Mouse (Mus musculus) forelimb bud, embryonic 11.5 days (tissue): Measurements from ENCODE around the gene Kank2.
A peak's percentile ranks its signal among the peaks of the same experiment; 100 is the strongest.
"Not testable (repeated sequence)": the region's sequence is repeated elsewhere in the genome, so short reads cannot be mapped to it uniquely, and the experiment has no call there.

Source experiments
- DNase-seq: peaks from one replicate; pipeline ENCODE4 v3.0.0-alpha.2; 2012; ENCODE audit warnings: low read depth, low spot score

The Kank2 gene

GRCm38 (mm10) chr9:21784517-21785307 is 13.8 kb downstream of the Kank2 start:
- DNase-seq = no peak

DNA sequence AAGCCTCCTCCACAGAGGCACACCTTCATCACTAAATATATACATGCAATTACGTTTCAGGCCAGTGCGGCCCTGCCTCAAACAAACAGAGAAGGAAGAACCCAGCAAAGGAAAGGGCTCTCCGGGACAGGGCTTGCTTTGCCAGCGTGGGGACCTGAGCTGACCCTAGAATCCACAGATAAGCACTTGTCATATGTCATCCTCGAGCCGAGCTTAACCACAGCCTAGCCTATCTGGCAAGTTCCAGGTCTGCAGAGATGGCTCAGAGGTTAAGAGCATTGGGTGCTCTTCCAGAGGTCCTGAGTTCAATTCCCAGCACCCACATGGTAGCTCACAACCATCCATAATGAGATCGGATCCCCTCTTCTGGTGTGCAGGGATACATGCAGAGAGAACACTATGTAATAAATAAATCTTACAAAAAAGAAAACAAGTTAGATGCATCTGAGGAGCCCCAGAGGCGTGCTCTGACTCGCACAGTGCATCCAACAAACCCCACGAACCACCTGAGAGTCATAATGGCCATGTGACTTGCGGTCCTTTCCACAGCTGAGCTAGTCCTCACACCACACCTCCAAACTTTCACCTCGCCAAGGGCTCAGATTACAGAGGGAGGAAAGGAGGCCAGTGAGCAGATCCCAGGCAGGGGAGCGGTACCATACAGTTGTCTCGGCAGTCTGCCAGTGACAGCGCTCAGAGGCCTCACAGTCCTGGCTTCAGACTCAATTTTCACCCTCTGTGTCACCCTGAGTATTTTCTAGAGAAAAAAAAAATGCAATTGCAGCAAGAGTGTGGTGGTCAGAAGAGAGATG is 16.7 kb downstream of the Kank2 start:
- DNase-seq = no peak

DNA sequence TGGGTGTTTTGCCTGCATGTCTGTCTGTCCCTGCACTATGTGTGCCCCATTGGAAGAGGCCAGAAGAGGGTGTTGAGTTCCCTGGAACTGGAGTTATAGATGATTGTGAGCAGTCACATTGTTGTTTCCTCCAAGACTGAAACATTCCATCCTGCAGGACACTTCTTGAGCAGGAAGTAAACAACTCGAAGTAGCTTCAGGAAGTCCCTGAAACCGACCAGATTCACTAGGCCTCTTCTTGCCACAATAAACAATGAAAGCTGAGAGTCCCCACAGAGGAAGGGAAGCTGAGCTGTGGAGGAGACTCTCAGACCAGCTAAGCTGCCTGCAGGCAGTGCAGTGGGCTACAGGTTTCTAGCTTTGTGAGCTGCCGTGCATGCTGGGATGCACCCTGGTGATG is 20.8 kb downstream of the Kank2 start:
- DNase-seq = no peak

GRCm38 (mm10) chr9:21774353-21774752 is 24.2 kb downstream of the Kank2 start:
- DNase-seq = no peak

DNA sequence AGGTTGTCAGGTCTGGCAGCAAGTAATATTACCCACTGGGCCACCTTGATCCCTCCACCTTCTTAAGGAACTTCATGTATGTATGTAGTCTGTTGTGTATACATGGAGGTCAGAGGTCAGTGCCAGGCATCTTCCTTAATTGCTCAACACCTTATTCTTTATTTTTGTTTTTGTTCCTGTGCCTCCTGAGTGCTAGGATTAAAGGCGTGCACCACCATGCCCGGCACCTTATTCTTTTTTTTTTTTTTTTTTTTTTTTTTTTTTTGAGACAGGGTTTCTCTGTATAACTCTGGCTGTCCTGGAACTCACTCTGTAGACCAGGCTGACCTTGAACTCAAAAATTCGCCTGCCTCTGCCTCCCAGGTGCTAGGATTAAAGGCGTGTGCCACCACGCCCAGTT is 25.1 kb downstream of the Kank2 start:
- DNase-seq = not testable (repeated sequence)

DNA sequence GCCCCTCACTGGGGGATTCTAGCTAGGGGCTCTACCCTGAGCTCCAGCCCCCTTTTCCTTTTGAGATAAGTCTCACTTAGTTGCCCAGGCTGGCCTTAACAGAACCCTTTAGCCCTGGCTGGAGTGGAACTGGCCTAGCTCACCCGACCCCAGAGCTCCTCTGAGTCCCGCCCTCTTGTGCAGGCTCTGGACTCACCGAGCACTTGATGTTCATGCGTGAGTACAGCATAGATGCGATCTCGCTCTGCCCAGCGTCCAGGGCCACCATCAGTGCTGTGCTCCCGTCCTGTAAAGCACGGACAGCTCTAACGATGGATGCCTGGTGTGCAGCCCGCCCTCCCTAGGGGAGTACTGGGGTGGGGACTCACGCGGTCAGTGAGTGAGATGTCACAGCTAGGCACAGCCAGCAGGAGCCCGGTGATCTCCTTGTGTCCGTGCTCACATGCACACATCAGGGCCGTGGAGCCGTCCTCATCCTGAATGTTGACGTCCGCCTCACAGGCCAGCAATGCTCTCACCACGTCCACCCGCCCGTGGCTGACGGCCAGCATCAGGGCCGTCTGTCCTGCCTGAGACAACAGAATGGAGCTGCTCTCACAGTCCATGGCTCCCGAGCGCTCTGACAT is 28.9 kb downstream of the Kank2 start:
- no peak for DNase-seq

DNA sequence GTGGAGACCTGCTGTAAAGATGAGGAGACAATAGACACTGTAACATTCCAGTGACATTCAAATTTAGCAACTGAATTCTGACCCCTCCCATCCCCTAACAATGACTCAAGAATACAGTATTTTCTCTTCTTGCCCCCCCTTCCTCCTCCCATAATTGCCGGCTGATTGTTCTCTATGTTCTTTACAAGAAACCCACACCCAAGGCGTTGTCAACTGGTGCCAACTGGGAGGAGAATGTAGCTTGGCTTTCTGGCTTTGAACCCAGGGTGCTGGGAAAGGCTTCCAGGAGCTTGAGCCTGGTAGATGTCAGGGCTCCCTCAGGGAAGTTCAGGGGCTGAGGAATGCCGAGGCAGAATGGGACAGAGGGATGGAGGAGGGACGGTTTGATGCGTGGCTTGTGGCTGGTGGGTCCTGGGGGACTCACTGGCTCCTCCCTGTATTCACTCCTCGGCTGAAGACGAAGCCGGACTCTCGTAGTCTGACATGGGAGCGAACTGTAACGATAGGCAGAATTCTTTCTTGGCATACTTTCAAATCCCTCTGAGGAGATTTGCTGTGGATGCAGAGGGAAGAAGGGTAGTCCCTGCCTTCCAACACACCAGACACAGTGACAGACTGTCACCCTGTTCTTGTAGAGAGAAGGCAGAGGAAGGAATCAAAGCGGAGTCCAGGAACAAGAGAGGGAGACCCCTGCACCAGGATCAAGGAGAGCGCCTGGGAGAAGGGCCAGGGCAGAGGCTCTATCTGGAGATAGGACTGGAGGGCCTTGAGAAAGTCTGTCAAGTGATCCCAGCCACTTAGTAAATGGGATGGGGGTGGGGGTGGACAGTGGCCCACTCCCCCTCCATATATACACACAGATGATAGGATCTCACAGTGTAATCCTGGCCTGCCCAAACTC is 29.8 kb downstream of the Kank2 start:
- no peak for DNase-seq

DNA sequence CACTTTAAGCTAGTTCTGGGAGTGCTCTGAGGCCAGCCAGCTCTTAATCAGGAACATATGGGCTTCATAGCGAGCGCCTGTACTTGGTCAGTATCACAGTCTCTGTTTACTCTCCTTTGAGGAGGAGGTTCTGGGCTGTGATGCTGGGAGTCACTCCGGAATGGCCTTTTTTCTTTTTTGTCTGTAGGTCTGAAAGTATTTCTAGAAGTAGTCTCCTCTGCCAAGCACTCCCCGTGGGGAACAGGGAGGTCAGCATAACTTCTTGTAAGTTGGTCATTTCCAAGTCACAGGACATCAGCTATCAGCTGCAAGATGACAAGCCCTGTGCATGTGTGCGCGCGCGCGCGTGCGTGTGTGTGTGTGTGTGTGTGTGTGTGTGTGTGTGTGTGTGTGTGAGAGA is 30.6 kb downstream of the Kank2 start:
- DNase-seq = peak; percentile 76

GRCm38 (mm10) chr9:21764084-21764999 is 34.2 kb downstream of the Kank2 start:
- DNase-seq = no peak

- no peak for DNase-seq
Observed at GRCm38 (mm10) chr9:21762135-21762534, 36.4 kb downstream of the Kank2 start.

DNA sequence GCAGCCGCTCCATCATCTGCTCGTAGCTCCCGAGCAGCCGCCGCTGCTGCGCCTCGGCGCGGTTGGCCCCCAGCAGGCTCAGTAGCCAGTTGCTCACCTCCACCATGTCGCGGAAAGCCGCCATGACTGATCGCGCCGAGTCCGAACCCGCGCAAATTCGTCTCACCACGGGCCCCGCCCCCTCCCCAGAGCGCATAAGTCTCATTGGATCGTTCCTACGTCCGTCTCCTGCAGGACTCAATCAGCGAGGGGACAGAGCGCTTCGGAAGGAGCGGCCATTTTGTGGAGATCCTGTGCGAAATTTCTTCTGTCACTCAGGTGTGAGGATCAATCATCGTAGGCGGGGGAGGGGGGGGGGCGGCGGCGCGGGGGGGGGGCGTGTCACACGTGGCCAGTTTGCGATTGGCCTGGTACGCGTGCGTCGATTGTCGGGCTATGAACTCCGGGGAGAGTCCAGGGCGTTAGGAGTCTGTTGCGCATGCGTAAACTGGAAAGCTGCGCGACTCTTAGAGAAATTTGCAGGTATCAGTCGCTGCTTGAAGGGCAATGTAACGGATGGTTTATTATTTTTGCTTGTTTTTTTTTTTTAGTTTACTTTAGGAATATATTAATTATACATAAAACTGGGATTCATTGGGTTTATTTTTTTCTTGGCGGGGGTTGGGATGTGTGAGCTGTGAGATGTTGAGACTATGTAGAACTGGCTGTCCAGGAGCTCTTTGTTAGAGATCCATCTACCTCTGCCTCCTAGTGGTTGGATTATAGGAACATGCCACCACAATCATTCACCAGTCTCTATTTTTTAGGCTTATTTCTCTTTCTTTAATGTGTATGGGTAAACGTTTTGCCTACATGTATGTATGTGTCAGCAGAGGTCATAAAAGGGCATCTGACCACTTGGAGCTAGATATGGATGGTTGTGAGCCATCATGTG is 38.1 kb downstream of the Kank2 start, which contains the start of gene Spc24:
Gene Spc24 (minus strand): TSS at position 149 of the 934 bp plus-strand sequence.
- peak; percentile 99 for DNase-seq

- DNase-seq = no peak
Observed at GRCm38 (mm10) chr9:21759718-21760117, 38.8 kb downstream of the Kank2 start.

GRCm38 (mm10) chr9:21758576-21759529 is 39.7 kb downstream of the Kank2 start:
- no peak for DNase-seq

DNA sequence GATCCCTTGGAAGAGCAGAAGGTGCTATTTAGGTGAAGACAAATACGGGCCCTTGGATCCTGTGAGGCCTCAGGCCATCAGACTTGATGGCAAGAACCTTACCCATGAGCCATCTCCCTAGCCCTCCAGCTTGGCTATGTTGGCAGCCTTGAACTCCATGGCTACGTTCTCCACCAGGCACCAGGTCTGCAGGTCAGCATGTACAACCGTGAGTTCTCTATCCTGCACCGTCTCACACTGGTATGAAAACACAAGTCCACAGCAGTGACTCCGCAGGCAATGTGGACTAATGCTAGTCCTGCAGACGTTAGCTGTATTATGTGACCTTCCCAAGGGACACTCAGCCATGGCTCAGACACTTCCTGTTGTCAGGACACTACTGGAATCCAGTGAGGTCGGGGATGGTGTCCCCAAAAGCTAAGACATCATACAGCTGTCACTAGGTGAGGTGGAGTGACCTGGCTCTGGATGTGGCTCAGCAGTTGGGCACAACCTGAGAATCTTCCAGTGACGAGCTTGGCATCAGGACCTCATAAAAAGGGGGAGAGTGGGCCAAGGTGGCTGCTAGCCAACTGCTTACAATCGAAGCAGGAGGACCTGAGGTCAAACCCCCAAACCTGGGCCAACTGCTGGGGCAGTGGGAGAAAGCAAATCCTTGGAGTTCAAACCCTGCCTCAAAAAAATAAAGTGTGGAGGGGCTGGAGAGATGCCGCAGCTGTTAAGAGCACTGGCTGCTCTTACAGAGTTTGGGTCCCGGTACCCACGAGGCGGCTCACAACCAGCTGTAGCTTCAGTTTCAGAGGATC is 43.8 kb downstream of the Kank2 start:
- DNase-seq = no peak

- DNase-seq = no peak
Observed at GRCm38 (mm10) chr9:21754003-21754402, 44.5 kb downstream of the Kank2 start.

DNA sequence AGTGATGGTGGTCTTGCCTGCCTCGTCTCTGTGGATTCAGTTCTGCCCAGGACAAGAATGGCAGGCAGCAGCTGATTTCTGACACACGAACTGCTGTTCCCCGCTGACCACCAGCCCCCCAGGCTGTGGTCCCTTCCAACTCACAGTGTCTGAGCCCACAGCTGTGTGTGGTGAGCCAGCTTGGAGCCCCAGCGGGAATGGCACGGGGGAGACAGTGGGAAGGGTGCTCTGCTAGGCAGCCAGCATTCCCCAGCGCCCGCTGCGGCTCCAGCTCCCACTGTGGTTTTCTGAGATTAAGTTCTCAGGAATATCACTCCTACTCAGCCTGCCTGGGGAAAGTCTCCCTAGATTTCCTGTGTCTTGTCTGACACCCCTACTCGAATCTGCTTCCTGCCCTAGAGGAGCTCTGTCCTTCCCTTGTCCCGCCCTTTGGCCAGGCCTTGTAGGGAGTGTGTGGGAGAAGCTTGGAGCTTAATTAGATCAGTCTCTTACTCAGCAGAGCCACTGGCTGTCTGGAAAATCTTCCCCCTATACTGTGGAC is 46.2 kb downstream of the Kank2 start:
- DNase-seq = no peak

- no peak for DNase-seq
Observed at GRCm38 (mm10) chr9:21751347-21751746, 47.2 kb downstream of the Kank2 start.
